Mouse (Mus musculus): ENCODE data around the gene Gm21256. TPM values are rescaled to one million over a fixed set of nuclear protein-coding genes. Genes with fewer than 3 reads are reported as not detected.

Gm21256 gene
- not detected for total RNA-seq (2023)

DNA sequence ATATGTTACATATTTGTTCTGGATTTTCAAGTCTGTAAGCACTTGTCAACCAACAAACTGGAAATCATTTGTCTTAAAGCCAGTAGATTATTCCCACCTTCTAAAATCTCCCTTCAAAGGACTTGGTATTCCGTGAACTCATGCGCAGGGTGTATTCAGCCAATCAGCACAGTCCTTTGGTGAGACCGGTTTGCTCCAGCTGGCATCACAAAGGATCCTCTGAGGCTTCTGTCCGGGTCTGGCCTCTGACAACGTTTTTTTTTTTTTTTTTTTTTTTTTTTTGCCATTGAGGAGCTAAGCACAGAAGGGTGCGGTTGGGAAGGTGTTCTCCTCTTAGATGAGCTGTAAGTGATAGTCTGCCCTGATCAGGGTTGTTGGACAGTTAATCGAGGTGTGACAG, at the start of gene Gm21256:
Gene Gm21256, plus strand, starts transcription at position 301 of the 400 bp plus-strand sequence.

Other genes with a start within 250 kb of the Gm21256 start
- gene Gm21170, start 240.1 kb downstream of the Gm21256 start, total RNA-seq (2023) = not detected

Data from B cell, adult 67 days (primary cell).